Mouse (Mus musculus): Measurements from ENCODE around the gene Nfib.
A peak's percentile ranks its signal among the peaks of the same experiment; 100 is the strongest.

Gene Nfib

GRCm38 (mm10) chr4:82538069-82538811, 167.3 kb downstream of the Nfib start:
- no peak for DNase-seq

GRCm38 (mm10) chr4:82537279-82537967, 168.1 kb downstream of the Nfib start:
- no peak for DNase-seq

GRCm38 (mm10) chr4:82536435-82537278, 168.9 kb downstream of the Nfib start:
- no peak for DNase-seq

GRCm38 (mm10) chr4:82535606-82536434, 169.7 kb downstream of the Nfib start:
- no peak for DNase-seq

- no peak for DNase-seq
Observed at GRCm38 (mm10) chr4:82533231-82533630, 172.3 kb downstream of the Nfib start.

GRCm38 (mm10) chr4:82532443-82533191, 172.9 kb downstream of the Nfib start:
- no peak for DNase-seq

- DNase-seq, result no peak
Observed at GRCm38 (mm10) chr4:82531977-82532376, 173.6 kb downstream of the Nfib start.

GRCm38 (mm10) chr4:82530875-82531353, 174.6 kb downstream of the Nfib start:
- DNase-seq, result no peak

- DNase-seq, result no peak
Observed at GRCm38 (mm10) chr4:82528978-82529377, 176.6 kb downstream of the Nfib start.

- no peak for DNase-seq
Observed at GRCm38 (mm10) chr4:82519935-82520334, 185.6 kb downstream of the Nfib start.

GRCm38 (mm10) chr4:82518132-82518531, 187.4 kb downstream of the Nfib start:
- DNase-seq, result no peak

- DNase-seq, result no peak
Observed at GRCm38 (mm10) chr4:82517311-82517710, 188.2 kb downstream of the Nfib start.

- no peak for DNase-seq
Observed at GRCm38 (mm10) chr4:82516211-82516795, 189.2 kb downstream of the Nfib start.

- no peak for DNase-seq
Observed at GRCm38 (mm10) chr4:82514921-82515320, 190.6 kb downstream of the Nfib start.

- no peak for DNase-seq
Observed at GRCm38 (mm10) chr4:82514373-82514772, 191.2 kb downstream of the Nfib start.

- no peak for DNase-seq
Observed at GRCm38 (mm10) chr4:82513426-82513750, 192.2 kb downstream of the Nfib start.

GRCm38 (mm10) chr4:82512743-82513425, 192.7 kb downstream of the Nfib start:
- peak; percentile 56 for DNase-seq

- no peak for DNase-seq
Observed at GRCm38 (mm10) chr4:82512335-82512734, 193.2 kb downstream of the Nfib start.

- no peak for DNase-seq
Observed at GRCm38 (mm10) chr4:82511524-82511923, 194.0 kb downstream of the Nfib start.

- no peak for DNase-seq
Observed at GRCm38 (mm10) chr4:82511001-82511513, 194.5 kb downstream of the Nfib start.

GRCm38 (mm10) chr4:82509771-82510170, 195.8 kb downstream of the Nfib start:
- DNase-seq, result no peak
